Comparison of ENCODE assay signal across 11 mouse cellular contexts in genomic region chr15:27461336-27462245, GRCm38 (mm10). TPM values are rescaled to one million over a fixed set of nuclear protein-coding genes. Genes with fewer than 3 reads are reported as not detected.
DNase-seq lines count a peak whose midpoint lies in the region; ATAC-seq and TF ChIP-seq lines count a peak whose summit lies in the region.
"Had no signal": no experiment of that assay in that cellular context is flagged by ENCODE, and none has a peak within 500 bp of the region (broad histone marks: within the 10 kb centered on the region; RNA-seq: fewer than 3 reads in every experiment).

No protein-coding gene starts in this region.

- 22% methylated on average over 12 of the region's 12 CpGs for WGBS in hindbrain, embryonic 15.5 days

- H3K4me1 ChIP-seq in hindbrain, embryonic 15.5 days (replicated peaks), result peaks cover 22% of the 10 kb centered on the region

- no peak for TF ChIP-seq CTCF in left cerebral cortex, adult 2 months (IDR thresholded peaks at IDR 0.05)

- ATAC-seq in hindbrain, embryonic 15.5 days (ENCODE audit: low FRiP score, low read depth), result no peak
- ATAC-seq in megakaryocyte progenitor cell, adult 5-6 weeks (replicated peaks; ENCODE audit: poor library complexity), result no peak
- ATAC-seq: intestine, embryonic 15.5 days; lung, postnatal 0 days had no signal

- H3K27me3 ChIP-seq in hindbrain, embryonic 15.5 days, result no peaks in the 10 kb centered on the region
- H3K27me3 ChIP-seq: intestine, embryonic 15.5 days had no signal

- H3K4me2 ChIP-seq in hindbrain, embryonic 15.5 days, result peak overlapping the region; percentile 24; the same call in 1 of the 2 replicates
- H3K4me2 ChIP-seq: intestine, embryonic 15.5 days had no signal

- H3K27ac ChIP-seq in left cerebral cortex, adult 2 months, result no peak overlapping the region
- H3K27ac ChIP-seq in hindbrain, embryonic 15.5 days (replicated peaks), result peak overlapping the region; percentile 48; the same call in 1 of the 2 replicates
- H3K27ac ChIP-seq: intestine, embryonic 15.5 days had no signal

- H3K36me3 ChIP-seq in hindbrain, embryonic 15.5 days, result no peaks in the 10 kb centered on the region
- H3K36me3 ChIP-seq: intestine, embryonic 15.5 days had no signal

- 0 out of 2 replicates have a peak overlapping the region, but pooled peaks have one; percentile 8 for H3K9ac ChIP-seq in hindbrain, embryonic 15.5 days
- H3K9ac ChIP-seq: intestine, embryonic 15.5 days had no signal

- DNase-seq in cerebellum, adult 9-10 months, result peak; percentile 12
- no peak for DNase-seq in cerebellum, adult 8-10 months
- DNase-seq in left cerebral cortex, adult 2 months (ENCODE audit: extremely low spot score in 1 of 2, low spot score in 2 of 2), result peak; percentile 39 to 49
- no peak for DNase-seq in left cerebral cortex, adult 9 months (ENCODE audit: low spot score in 2 of 2)
- DNase-seq in right cerebral cortex, adult 2 months (ENCODE audit: low spot score in 2 of 2), result peak; percentile 74 to 75
- no peak for DNase-seq in heart, postnatal 4 days
- DNase-seq: adrenal gland, adult 8-10 months had no signal

- intact Hi-C loops in left cerebral cortex, adult 2 months (cut with DNase I), result no loop called here

- no peak overlapping the region for H3K4me3 ChIP-seq in left cerebral cortex, adult 2 months
- H3K4me3 ChIP-seq in hindbrain, embryonic 15.5 days, result no peak overlapping the region
- H3K4me3 ChIP-seq: intestine, embryonic 15.5 days had no signal

- H3K9me3 ChIP-seq in hindbrain, embryonic 15.5 days, result no peaks in the 10 kb centered on the region
- H3K9me3 ChIP-seq: intestine, embryonic 15.5 days had no signal

RNA-seq across cellular contexts. Expression of gene Ank, which starts 4.9 kb away (rescaled TPM):
- total RNA-seq in left cerebral cortex, adult 2 months (2021), result 100 to 1,000 TPM; 173 to 176 TPM
- 16.5 and 17.9 TPM in 2 replicates for polyA plus RNA-seq in hindbrain, embryonic 15.5 days (2015; fragmentation: Nextera tagmentation; extraction: Ambion mirVana)
- total RNA-seq in megakaryocyte progenitor cell, adult 5-6 weeks (2015), result 23.2 and 24.7 TPM in 2 replicates
- 9.7 and 10.3 TPM in 2 replicates for total RNA-seq in megakaryocyte progenitor cell, adult 5-6 weeks (2017)
- total RNA-seq in heart, postnatal 4 days (2021), result 10 to 100 TPM; 70.2 to 74.8 TPM

Comparison
In these comparisons a context has a peak if more than half of its experiments do, and no peak if none do; other contexts are left out.
1. DNase-seq: peak in cerebellum, adult 9-10 months (single experiment), left cerebral cortex, adult 2 months (2 of 2) and right cerebral cortex, adult 2 months (2 of 2); none in cerebellum, adult 8-10 months (single experiment), left cerebral cortex, adult 9 months (0 of 2) and heart, postnatal 4 days (single experiment).